Mouse (Mus musculus): ENCODE measurements around the gene Top3a.

The Top3a gene

DNA sequence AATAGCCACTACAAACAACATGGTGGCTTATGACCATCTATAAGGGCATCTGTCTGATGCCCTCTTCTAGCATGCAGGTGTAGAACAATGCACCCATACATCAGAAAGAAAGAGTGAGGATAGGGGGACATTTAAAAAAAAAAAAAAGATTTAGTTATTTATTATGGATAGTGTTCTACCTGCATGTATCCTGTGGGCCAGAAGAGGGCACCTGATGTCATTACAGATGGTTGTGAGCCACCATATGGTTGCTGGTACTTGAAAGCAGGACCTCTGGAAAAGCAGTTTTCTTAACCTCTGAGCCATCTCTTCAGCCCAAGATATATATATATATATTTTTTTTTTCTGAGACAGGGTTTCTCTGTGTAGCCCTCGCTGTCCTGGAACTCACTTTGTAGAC lies 81.0 kb downstream of the Top3a start:
- no peak for ATAC-seq (ENCODE audit: insufficient number of reproducible peaks, low FRiP score, low TSS enrichment)
